In genomic region chr17:47596839-47597164, GRCm38 (mm10) we compare ENCODE assay signal across 8 mouse cellular contexts. TPM values are rescaled to one million over a fixed set of nuclear protein-coding genes. Genes with fewer than 3 reads are reported as not detected.
DNase-seq lines count a peak whose midpoint lies in the region; ATAC-seq and TF ChIP-seq lines count a peak whose summit lies in the region.

No protein-coding gene starts in this region.

- peaks cover 61% of the 10 kb centered on the region for H3K4me1 ChIP-seq in forebrain, embryonic 10.5 days
- H3K4me1 ChIP-seq in forebrain, postnatal 0 days (ENCODE audit: insufficient read depth), result no peaks in the 10 kb centered on the region; the same call in 1 of the 2 replicates
- H3K4me1 ChIP-seq in limb, embryonic 14.5 days (ENCODE audit: control insufficient read depth, insufficient read depth, low read length), result peaks cover 24% of the 10 kb centered on the region
- peaks cover 38% of the 10 kb centered on the region for H3K4me1 ChIP-seq in stomach, embryonic 16.5 days (ENCODE audit: control insufficient read depth, insufficient read depth, low read length)

- DNase-seq in forebrain, embryonic 10.5 days (ENCODE audit: extremely low spot score, low spot score), result no peak
- no peak for DNase-seq in forebrain, postnatal 0 days
- DNase-seq in thymus, postnatal 36 days, result peak; percentile 30 to 48
- DNase-seq in thymus, postnatal 14 days, result no peak
- DNase-seq in limb, embryonic 14.5 days (ENCODE audit: low spot score), result no peak
- no peak for DNase-seq in testis, postnatal 10 days (ENCODE audit: low spot score)
- no peak for DNase-seq in ovary, postnatal 14 days (ENCODE audit: low spot score)

- 67% methylated on average over 5 of the region's 5 CpGs for WGBS in forebrain, embryonic 10.5 days
- WGBS in forebrain, postnatal 0 days, result 61% methylated on average over 5 of the region's 5 CpGs
- WGBS in limb, embryonic 14.5 days, result 51% methylated on average over 5 of the region's 5 CpGs
- 41% methylated on average over 5 of the region's 5 CpGs for WGBS in stomach, embryonic 16.5 days

- H3K27me3 ChIP-seq in forebrain, embryonic 10.5 days (ENCODE audit: poor library complexity, severe bottlenecking), result no peaks in the 10 kb centered on the region
- no peaks in the 10 kb centered on the region for H3K27me3 ChIP-seq in forebrain, postnatal 0 days (ENCODE audit: insufficient read depth, low read length)
- H3K27me3 ChIP-seq in limb, embryonic 14.5 days (ENCODE audit: control insufficient read depth, insufficient read depth, low read length), result no peaks in the 10 kb centered on the region
- H3K27me3 ChIP-seq in stomach, embryonic 16.5 days (ENCODE audit: control insufficient read depth, insufficient read depth, low read length), result no peaks in the 10 kb centered on the region

- peak overlapping the region; percentile 90 for H3K27ac ChIP-seq in forebrain, embryonic 10.5 days
- H3K27ac ChIP-seq in forebrain, postnatal 0 days (ENCODE audit: low read depth, low read length), result no peak overlapping the region
- peak overlapping the region; percentile 96 for H3K27ac ChIP-seq in limb, embryonic 14.5 days (replicated peaks; ENCODE audit: low read depth, low read length)
- peak overlapping the region; percentile 99 for H3K27ac ChIP-seq in stomach, embryonic 16.5 days (ENCODE audit: low read length)

- TF ChIP-seq POLR2A in limb, embryonic 14.5 days (IDR thresholded peaks at IDR 0.05; ENCODE audit: borderline replicate concordance, extremely low read depth, insufficient read depth, insufficient read length), result no peak

- no peaks in the 10 kb centered on the region for H3K9me3 ChIP-seq in forebrain, embryonic 10.5 days
- no peaks in the 10 kb centered on the region for H3K9me3 ChIP-seq in forebrain, postnatal 0 days (ENCODE audit: low read length)
- H3K9me3 ChIP-seq in limb, embryonic 14.5 days (ENCODE audit: control insufficient read depth, low read length), result no peaks in the 10 kb centered on the region
- H3K9me3 ChIP-seq in stomach, embryonic 16.5 days (replicated peaks; ENCODE audit: control insufficient read depth, low read length), result no peaks in the 10 kb centered on the region

- no peak overlapping the region for H3K9ac ChIP-seq in forebrain, postnatal 0 days
- H3K9ac ChIP-seq in limb, embryonic 14.5 days (ENCODE audit: low read depth, low read length, severe bottlenecking), result peak overlapping the region; percentile 82
- peak overlapping the region; percentile 85 for H3K9ac ChIP-seq in stomach, embryonic 16.5 days (ENCODE audit: low read length)

- no peak for TF ChIP-seq CTCF in forebrain, postnatal 0 days (IDR thresholded peaks at IDR 0.05; ENCODE audit: low read depth)

- peak overlapping the region; percentile 80 for H3K4me3 ChIP-seq in forebrain, embryonic 10.5 days
- no peak overlapping the region for H3K4me3 ChIP-seq in forebrain, postnatal 0 days (ENCODE audit: low read depth, low read length)
- peak overlapping the region; percentile 90 for H3K4me3 ChIP-seq in limb, embryonic 14.5 days (replicated peaks; ENCODE audit: low read length)
- peak overlapping the region; percentile 81 for H3K4me3 ChIP-seq in stomach, embryonic 16.5 days (replicated peaks; ENCODE audit: low read length)

- H3K36me3 ChIP-seq in forebrain, embryonic 10.5 days (replicated peaks), result peaks cover 57% of the 10 kb centered on the region
- H3K36me3 ChIP-seq in forebrain, postnatal 0 days (ENCODE audit: insufficient read depth), result peaks cover 26% of the 10 kb centered on the region
- H3K36me3 ChIP-seq in limb, embryonic 14.5 days (ENCODE audit: control insufficient read depth, insufficient read depth, low read length), result peaks cover 59% of the 10 kb centered on the region
- H3K36me3 ChIP-seq in stomach, embryonic 16.5 days (ENCODE audit: control insufficient read depth, insufficient read depth, low read length), result peaks cover 20% of the 10 kb centered on the region

- H3K4me2 ChIP-seq in forebrain, postnatal 0 days (ENCODE audit: low read depth), result no peak overlapping the region
- peak overlapping the region; percentile 89 for H3K4me2 ChIP-seq in limb, embryonic 14.5 days (replicated peaks; ENCODE audit: low read depth, low read length, severe bottlenecking)
- peak overlapping the region; percentile 74 for H3K4me2 ChIP-seq in stomach, embryonic 16.5 days (ENCODE audit: low read depth, low read length)

- no peak for ATAC-seq in forebrain, postnatal 0 days
- ATAC-seq in limb, embryonic 14.5 days (ENCODE audit: low FRiP score, low read depth), result no peak
- no peak for ATAC-seq in stomach, embryonic 16.5 days (ENCODE audit: insufficient read depth, low FRiP score)

RNA-seq across cellular contexts. Expression of gene Bysl, which starts 14.5 kb away (rescaled TPM):
- polyA plus RNA-seq in forebrain, embryonic 10.5 days (2016; fragmentation: Nextera tagmentation; extraction: Ambion mirVana), result 43.2 and 45.4 TPM in 2 replicates
- 21.9 and 23.7 TPM in 2 replicates for total RNA-seq in forebrain, postnatal 0 days (2014; rRNA removed)
- 32.0 and 35.4 TPM in 2 replicates for polyA plus RNA-seq in forebrain, postnatal 0 days (2015; fragmentation: Nextera tagmentation; extraction: Ambion mirVana)
- polyA plus RNA-seq in limb, embryonic 14.5 days (2012; rRNA removed), result 19.5 and 20.4 TPM in 2 replicates
- 20.6 and 24.0 TPM in 2 replicates for polyA plus RNA-seq in limb, embryonic 14.5 days (2014; fragmentation: Nextera tagmentation; extraction: Ambion mirVana)
- 21.0 and 22.1 TPM in 2 replicates for polyA plus RNA-seq in stomach, embryonic 16.5 days (2015; fragmentation: Nextera tagmentation; extraction: Ambion mirVana)

RNA-seq across cellular contexts. Expression of gene Med20, which starts 14.6 kb away (rescaled TPM):
- polyA plus RNA-seq in forebrain, embryonic 10.5 days (2016; fragmentation: Nextera tagmentation; extraction: Ambion mirVana), result 43.4 and 47.5 TPM in 2 replicates
- total RNA-seq in forebrain, postnatal 0 days (2014; rRNA removed), result 31.5 and 37.0 TPM in 2 replicates
- 27.9 and 30.2 TPM in 2 replicates for polyA plus RNA-seq in forebrain, postnatal 0 days (2015; fragmentation: Nextera tagmentation; extraction: Ambion mirVana)
- polyA plus RNA-seq in limb, embryonic 14.5 days (2012; rRNA removed), result 59.5 and 64.7 TPM in 2 replicates
- polyA plus RNA-seq in limb, embryonic 14.5 days (2014; fragmentation: Nextera tagmentation; extraction: Ambion mirVana), result 50.6 and 55.0 TPM in 2 replicates
- polyA plus RNA-seq in stomach, embryonic 16.5 days (2015; fragmentation: Nextera tagmentation; extraction: Ambion mirVana), result 40.7 and 47.5 TPM in 2 replicates

RNA-seq across cellular contexts. Expression of gene Gm20517, which starts 14.6 kb away (rescaled TPM):
- polyA plus RNA-seq in forebrain, embryonic 10.5 days (2016; fragmentation: Nextera tagmentation; extraction: Ambion mirVana), result 1.5 and 1.9 TPM in 2 replicates
- 4.7 and 10.6 TPM in 2 replicates for total RNA-seq in forebrain, postnatal 0 days (2014; rRNA removed)
- 1.4 and 2.1 TPM in 2 replicates for polyA plus RNA-seq in forebrain, postnatal 0 days (2015; fragmentation: Nextera tagmentation; extraction: Ambion mirVana)
- polyA plus RNA-seq in limb, embryonic 14.5 days (2012; rRNA removed), result 1.3 and 1.4 TPM in 2 replicates
- 0.72 and 1.4 TPM in 2 replicates for polyA plus RNA-seq in limb, embryonic 14.5 days (2014; fragmentation: Nextera tagmentation; extraction: Ambion mirVana)
- polyA plus RNA-seq in stomach, embryonic 16.5 days (2015; fragmentation: Nextera tagmentation; extraction: Ambion mirVana), result 0.89 and 1.9 TPM in 2 replicates

RNA-seq across cellular contexts. Expression of gene Usp49, which starts 33.7 kb away (rescaled TPM):
- 5.0 and 6.0 TPM in 2 replicates for polyA plus RNA-seq in forebrain, embryonic 10.5 days (2016; fragmentation: Nextera tagmentation; extraction: Ambion mirVana)
- 11.2 and 18.9 TPM in 2 replicates for total RNA-seq in forebrain, postnatal 0 days (2014; rRNA removed)
- polyA plus RNA-seq in forebrain, postnatal 0 days (2015; fragmentation: Nextera tagmentation; extraction: Ambion mirVana), result 2.8 and 4.7 TPM in 2 replicates
- 17.6 and 20.8 TPM in 2 replicates for polyA plus RNA-seq in limb, embryonic 14.5 days (2012; rRNA removed)
- 5.0 and 5.2 TPM in 2 replicates for polyA plus RNA-seq in limb, embryonic 14.5 days (2014; fragmentation: Nextera tagmentation; extraction: Ambion mirVana)
- 3.3 and 3.5 TPM in 2 replicates for polyA plus RNA-seq in stomach, embryonic 16.5 days (2015; fragmentation: Nextera tagmentation; extraction: Ambion mirVana)

Comparison
In these comparisons a context has a peak if more than half of its experiments do, and no peak if none do; other contexts are left out.
1. DNase-seq: peak in thymus, postnatal 36 days (2 of 2); none in forebrain, embryonic 10.5 days (single experiment), forebrain, postnatal 0 days (single experiment), thymus, postnatal 14 days (single experiment), limb, embryonic 14.5 days (single experiment), testis, postnatal 10 days (single experiment) and ovary, postnatal 14 days (single experiment).